Mouse (Mus musculus) liver, embryonic 14.5 days (tissue): ENCODE measurements at regions not wholly inside any gene's neighbourhood (a gene's known extent, or its start where the extent isn't known, plus 50 kb on each side); places are given as distances from the start of the nearest gene placed in this dataset.

Experiments used
- ATAC-seq: fragments of 200-750 bp; cut with Nextera tagmentation; 2 replicates; pipeline ENCODE4 v1.8.0; 2017; ENCODE audit warnings: moderate number of reproducible peaks, mild to moderate bottlenecking, moderate library complexity; ENCODE audit not compliant: insufficient read depth
- DNase-seq, 3 experiments: peaks; one replicate each; pipeline ENCODE4 v3.0.0-alpha.2; 2012 to 2013; ENCODE audit warnings: low read depth in 3 of 3, low spot score in 3 of 3
- H3K27ac ChIP-seq: fragments of 300-500 bp; sonication (generic); 2 replicates; pipeline ENCODE4 v1.5.1; 2014; ENCODE audit warnings: moderate library complexity, mild to moderate bottlenecking, control low read depth, inconsistent platforms
- H3K27me3 ChIP-seq: fragments of 300-500 bp; sonication (generic); 2 replicates; pipeline ENCODE4 v1.6.1; 2014; ENCODE audit warnings: mild to moderate bottlenecking, low read length, moderate library complexity; ENCODE audit not compliant: control insufficient read depth, insufficient read depth
- H3K36me3 ChIP-seq: fragments of 300-500 bp; sonication (generic); replicated peaks from 2 replicates; pipeline ENCODE4 v1.6.1; 2014; ENCODE audit warnings: low read depth; ENCODE audit not compliant: control insufficient read depth, insufficient read depth
- H3K4me1 ChIP-seq, 2 experiments: fragments of 200-500 bp in 1 of 2; fragments of 300-500 bp in 1 of 2; sonication (generic) in 1 of 2; replicated peaks; 2 replicates each; pipeline ENCODE4 v1.6.1; 2012 to 2014; ENCODE audit warnings: antibody characterized with exemption in 1 of 2, inconsistent platforms in 1 of 2, low read length in 1 of 2; ENCODE audit not compliant: control insufficient read depth in 2 of 2, insufficient read depth in 2 of 2
- H3K4me2 ChIP-seq: fragments of 300-500 bp; sonication (generic); 2 replicates; pipeline ENCODE4 v1.6.1; 2014; ENCODE audit warnings: low read depth, mild to moderate bottlenecking, control low read depth, moderate library complexity
- H3K4me3 ChIP-seq, 2 experiments: fragments of 200-500 bp in 1 of 2; fragments of 300-500 bp in 1 of 2; sonication (generic) in 1 of 2; 2 replicates each; pipeline ENCODE4 v1.5.1; 2012 to 2014; ENCODE audit warnings: low read depth in 2 of 2, low read length in 2 of 2, mild to moderate bottlenecking in 2 of 2, control low read depth in 1 of 2, inconsistent platforms in 1 of 2, moderate library complexity in 1 of 2; ENCODE audit not compliant: insufficient read depth in 1 of 2
- H3K9ac ChIP-seq: fragments of 300-500 bp; sonication (generic); replicated peaks from 2 replicates; pipeline ENCODE4 v1.6.1; 2014; ENCODE audit warnings: mild to moderate bottlenecking, control low read depth, moderate library complexity
- H3K9me3 ChIP-seq: fragments of 300-500 bp; sonication (generic); 2 replicates; pipeline ENCODE4 v1.6.1; 2016; ENCODE audit warnings: low read length, mixed read lengths; ENCODE audit not compliant: control insufficient read depth
- CTCF ChIP-seq: IDR thresholded peaks from 2 replicates; pipeline ENCODE4 v1.5.1; 2016; ENCODE audit warnings: antibody characterized with exemption, low read depth, control low read depth
- EP300 ChIP-seq: IDR thresholded peaks from 2 replicates; pipeline ENCODE4 v1.6.1; 2016; ENCODE audit warnings: antibody characterized with exemption, low read depth
- WGBS: fragments of 180-500 bp; shearing (Covaris S2); extraction: QIAGEN DNeasy Blood & Tissue Kit; methylation state at CpG from one replicate; pipeline ENCODE4 v1.1.7; 2014; ENCODE audit not compliant: insufficient replicate concordance; 5-methylcytosine and 5-hydroxymethylcytosine counted together

GRCm38 (mm10) chr11:22611102-22611869 is 99.4 kb downstream of the Tmem17 start:
- Histone ChIP-seq H3K36me3 (no peaks in the 10 kb centered on the region), H3K4me2 (no peak overlapping the region), H3K9ac (no peak overlapping the region), H3K27ac (no peak overlapping the region), H3K27me3 (no peaks in the 10 kb centered on the region; the same call in 1 of the 2 replicates), H3K4me1 (peaks cover 0 to 2% of the 10 kb centered on the region in 2 experiments; a peak in 1 of 4 replicates), H3K9me3 (no peaks in the 10 kb centered on the region), H3K4me3 (no peak overlapping the region)
- TF ChIP-seq CTCF: no peak
- no peak for DNase-seq
- WGBS: 23% methylated on average over 6 of the region's 6 CpGs
- ATAC-seq: no peak

GRCm38 (mm10) chr11:22613500-22613899 is 101.6 kb downstream of the Tmem17 start:
- Histone ChIP-seq H3K9ac (no peak overlapping the region), H3K36me3 (no peaks in the 10 kb centered on the region), H3K4me1 (peaks cover 0 to 2% of the 10 kb centered on the region in 2 experiments; a peak in 1 of 4 replicates), H3K4me2 (no peak overlapping the region), H3K27me3 (no peaks in the 10 kb centered on the region; the same call in 1 of the 2 replicates), H3K27ac (no peak overlapping the region), H3K9me3 (no peaks in the 10 kb centered on the region), H3K4me3 (no peak overlapping the region)
- ATAC-seq (no peak), DNase-seq (no peak)
- no peak for TF ChIP-seq EP300
- no peak for TF ChIP-seq CTCF
- 45% methylated on average over 2 of the region's 2 CpGs for WGBS

- no peak for TF ChIP-seq EP300
- TF ChIP-seq CTCF: peak; percentile 99
- peak overlapping the region; percentile 52 for H3K4me2 ChIP-seq
- peak overlapping the region in 1 of 2 experiments; percentile 26; a peak in 2 of 4 replicates for H3K4me3 ChIP-seq
- peak; percentile 57; the same call in 1 of the 2 replicates for ATAC-seq
- peak in 2 of 3 experiments; percentile 20 to 30 for DNase-seq
- H3K36me3 ChIP-seq: no peaks in the 10 kb centered on the region
- H3K27ac ChIP-seq: no peak overlapping the region
- no peak overlapping the region for H3K9ac ChIP-seq
- H3K27me3 ChIP-seq: no peaks in the 10 kb centered on the region
- H3K4me1 ChIP-seq: no peaks in the 10 kb centered on the region
- 9% methylated on average over 21 of the region's 21 CpGs for WGBS
- H3K9me3 ChIP-seq: no peaks in the 10 kb centered on the region
Measured at GRCm38 (mm10) chr11:22617204-22617874, 105.5 kb downstream of the Tmem17 start.

GRCm38 (mm10) chr11:22620912-22621705 is 109.2 kb downstream of the Tmem17 start:
- no peak for TF ChIP-seq EP300
- TF ChIP-seq CTCF: no peak
- Histone ChIP-seq H3K27ac (no peak overlapping the region), H3K36me3 (no peaks in the 10 kb centered on the region), H3K4me2 (no peak overlapping the region), H3K27me3 (no peaks in the 10 kb centered on the region), H3K9me3 (no peaks in the 10 kb centered on the region), H3K4me3 (no peak overlapping the region), H3K4me1 (no peaks in the 10 kb centered on the region), H3K9ac (no peak overlapping the region)
- WGBS: 65% methylated on average over 8 of the region's 8 CpGs
- no peak for DNase-seq
- ATAC-seq: no peak

GRCm38 (mm10) chr11:22621868-22622267 is 110.0 kb downstream of the Tmem17 start:
- H3K36me3 ChIP-seq: no peaks in the 10 kb centered on the region
- TF ChIP-seq EP300 (no peak), CTCF (no peak)
- H3K9ac ChIP-seq: no peak overlapping the region
- H3K9me3 ChIP-seq: no peaks in the 10 kb centered on the region
- H3K4me2 ChIP-seq: no peak overlapping the region
- DNase-seq: no peak
- ATAC-seq: no peak
- WGBS: 50% methylated on average over 6 of the region's 6 CpGs
- no peaks in the 10 kb centered on the region for H3K27me3 ChIP-seq
- no peak overlapping the region for H3K4me3 ChIP-seq
- no peaks in the 10 kb centered on the region for H3K4me1 ChIP-seq
- H3K27ac ChIP-seq: no peak overlapping the region
